Mouse (Mus musculus) bone marrow, adult 2 months (tissue): ENCODE data around the gene Ptpre. TPM values are rescaled to one million over a fixed set of nuclear protein-coding genes. Genes with fewer than 3 reads are reported as not detected.

Experiments used
- H3K27ac ChIP-seq: fragments of 200-500 bp; 2 replicates; pipeline ENCODE4 v1.5.1; 2012; ENCODE audit warnings: low read depth, mild to moderate bottlenecking, control low read depth, inconsistent platforms, low read length; ENCODE audit not compliant: control insufficient read depth, poor library complexity, insufficient read depth
- H3K4me1 ChIP-seq: fragments of 200-500 bp; 2 replicates; pipeline ENCODE4 v1.6.1; 2011; ENCODE audit warnings: low read length; ENCODE audit not compliant: control insufficient read depth, insufficient read depth
- H3K4me3 ChIP-seq: fragments of 200-500 bp; replicated peaks from 2 replicates; pipeline ENCODE3; 2011; ENCODE audit warnings: mild to moderate bottlenecking, low read depth, low read length, control low read depth; ENCODE audit not compliant: control insufficient read depth
- CTCF ChIP-seq: fragments of 200-500 bp; IDR thresholded peaks from 2 replicates; pipeline ENCODE4 v1.5.1; 2011; ENCODE audit warnings: low read length, control low read depth; ENCODE audit not compliant: control insufficient read depth, insufficient read depth
- POLR2A ChIP-seq: fragments of 200-500 bp; IDR thresholded peaks from 2 replicates; pipeline ENCODE4 v1.6.1; 2011; ENCODE audit warnings: low read depth, mild to moderate bottlenecking, control low read depth, low read length, borderline replicate concordance; ENCODE audit not compliant: control insufficient read depth
- WGBS: fragments of 180-500 bp; shearing (Covaris S2); methylation state at CpG from one replicate; pipeline ENCODE4 v1.1.7; 2018; 5-methylcytosine and 5-hydroxymethylcytosine counted together
- polyA plus RNA-seq: library from polyadenylated mRNA; stranded (reverse); fragments of >200 nt; gene quantifications from 2 replicates; pipeline ENCODE4 v1.2.4, GENCODE M21; 2011; ENCODE audit warnings: low replicate concordance; ENCODE audit not compliant: missing spikeins, insufficient read depth, insufficient read length

Gene Ptpre
- polyA plus RNA-seq, 1 experiment: 27.7 TPM

DNA sequence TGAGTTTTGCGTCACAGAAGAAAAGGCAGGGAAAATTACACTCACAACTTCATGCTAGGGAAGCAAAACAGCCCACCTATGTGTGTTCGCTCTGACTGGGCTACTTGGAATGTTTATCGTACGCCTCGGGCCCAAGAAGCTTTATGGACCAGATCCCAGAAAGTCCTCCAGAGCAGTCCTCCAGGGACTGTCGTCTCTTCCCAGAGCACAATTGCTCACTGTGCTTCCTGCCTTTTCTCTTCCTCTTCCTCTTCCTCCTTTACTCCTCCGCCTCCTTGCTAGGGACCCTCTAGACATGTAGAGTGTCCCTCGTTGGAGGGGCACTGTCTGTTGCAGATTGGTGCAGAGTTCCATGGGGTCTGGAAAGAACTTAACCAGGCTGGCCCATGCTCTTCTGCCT lies 111.5 kb downstream of the Ptpre start:
- Histone ChIP-seq H3K4me1 (peaks cover 6% of the 10 kb centered on the region; the same call in 1 of the 2 replicates), H3K27ac (peak overlapping the region; percentile 89; the same call in 1 of the 2 replicates), H3K4me3 (peak overlapping the region; percentile 17)
- TF ChIP-seq CTCF (no peak), POLR2A (no peak)
- 68% methylated on average over 8 of the region's 8 CpGs for WGBS

DNA sequence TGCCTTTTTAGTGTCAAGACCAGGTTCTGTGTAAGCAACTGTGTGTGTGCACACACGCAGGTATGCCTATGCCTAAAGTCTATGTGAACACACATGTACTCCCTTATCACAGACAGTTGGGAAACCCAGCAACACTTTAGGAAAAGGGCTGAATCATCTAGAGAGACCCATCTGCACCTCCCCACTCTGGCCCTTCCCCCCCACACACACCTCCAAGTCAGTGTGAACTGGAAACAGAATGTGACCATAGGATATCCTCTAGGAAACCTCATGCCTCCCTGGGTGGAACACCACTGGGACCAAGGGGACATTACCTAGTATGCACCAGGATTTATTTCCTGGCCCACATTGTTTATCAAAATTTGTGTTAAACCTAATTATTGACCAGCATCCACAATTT lies 112.0 kb downstream of the Ptpre start:
- 44% methylated on average over 1 of the region's 1 CpGs for WGBS
- TF ChIP-seq CTCF: no peak
- TF ChIP-seq POLR2A: no peak
- Histone ChIP-seq H3K27ac (peak overlapping the region; percentile 89; the same call in 1 of the 2 replicates), H3K4me3 (no peak overlapping the region), H3K4me1 (peaks cover 5% of the 10 kb centered on the region; the same call in 1 of the 2 replicates)

- H3K4me1 ChIP-seq: peaks cover 5% of the 10 kb centered on the region; the same call in 1 of the 2 replicates
- H3K4me3 ChIP-seq: peak overlapping the region; percentile 45
- peak overlapping the region; percentile 89 for H3K27ac ChIP-seq
- TF ChIP-seq CTCF: no peak
- TF ChIP-seq POLR2A: no peak
- 20% methylated on average over 5 of the region's 5 CpGs for WGBS
Observed at GRCm38 (mm10) chr7:135650061-135650460, 112.8 kb downstream of the Ptpre start.

DNA sequence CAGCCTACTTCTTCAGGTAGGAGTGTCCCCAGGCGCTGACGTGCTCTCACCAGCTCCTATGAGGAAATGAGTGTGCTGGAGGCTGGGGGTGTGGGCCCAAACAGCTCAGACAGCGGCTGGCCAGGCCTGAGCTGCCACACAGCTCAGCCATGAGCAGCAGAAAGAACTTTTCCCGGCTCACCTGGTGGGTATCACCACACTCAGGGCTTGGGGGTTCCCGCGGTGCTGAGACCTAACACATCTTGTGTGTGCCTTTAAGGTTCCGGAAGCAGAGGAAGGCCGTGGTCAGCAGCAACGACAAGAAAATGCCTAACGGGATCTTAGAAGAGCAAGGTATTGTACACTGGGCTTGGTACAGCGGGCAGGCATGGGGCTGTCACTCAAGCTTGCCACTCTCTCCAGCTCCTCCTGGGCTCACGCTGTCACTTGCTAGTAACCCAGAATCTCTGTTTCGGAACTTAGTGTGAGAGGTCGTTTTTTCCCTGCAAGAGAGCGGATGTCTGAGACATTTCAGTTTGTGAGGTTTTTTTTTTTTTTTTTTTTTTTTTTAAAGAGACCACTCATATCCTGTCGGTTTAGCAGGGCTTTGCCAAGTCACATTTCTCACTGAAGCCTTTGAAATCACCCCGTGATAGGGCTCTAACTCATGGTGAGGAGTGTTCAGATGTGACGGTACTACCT lies 114.7 kb downstream of the Ptpre start:
- WGBS: 7% methylated on average over 18 of the region's 18 CpGs
- H3K4me3 ChIP-seq: peak overlapping the region; percentile 77
- H3K4me1 ChIP-seq: peaks cover 7% of the 10 kb centered on the region; the same call in 1 of the 2 replicates
- peak overlapping the region; percentile 89 for H3K27ac ChIP-seq
- TF ChIP-seq POLR2A (peak; percentile 88), CTCF (no peak)

GRCm38 (mm10) chr7:135652781-135653180 lies 115.5 kb downstream of the Ptpre start:
- H3K27ac ChIP-seq: peak overlapping the region; percentile 89
- H3K4me1 ChIP-seq: peaks cover 7% of the 10 kb centered on the region; the same call in 1 of the 2 replicates
- peak overlapping the region; percentile 77 for H3K4me3 ChIP-seq
- 30% methylated on average over 11 of the region's 11 CpGs for WGBS
- TF ChIP-seq POLR2A: no peak
- TF ChIP-seq CTCF: no peak

DNA sequence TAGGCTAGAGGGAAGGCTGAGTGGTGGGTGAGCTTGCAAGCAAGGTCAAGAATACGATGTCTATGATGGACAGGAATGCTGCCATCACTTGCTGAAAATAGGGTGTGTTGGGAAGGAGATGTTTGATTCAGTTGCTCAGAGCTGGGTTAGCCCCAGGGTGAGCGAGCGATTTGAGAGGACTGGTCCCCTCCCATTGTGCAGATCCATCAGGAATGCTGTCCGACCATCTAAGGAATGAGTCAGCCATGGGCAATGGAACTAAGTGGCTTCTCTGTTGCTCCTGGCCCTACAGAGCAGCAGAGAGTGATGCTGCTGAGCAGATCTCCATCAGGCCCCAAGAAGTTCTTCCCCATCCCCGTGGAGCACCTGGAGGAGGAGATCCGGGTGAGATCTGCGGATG lies 116.3 kb downstream of the Ptpre start:
- peak overlapping the region; percentile 21; the same call in 1 of the 2 replicates for H3K27ac ChIP-seq
- TF ChIP-seq CTCF (no peak), POLR2A (no peak)
- 85% methylated on average over 7 of the region's 7 CpGs for WGBS
- peak overlapping the region; percentile 77 for H3K4me3 ChIP-seq
- H3K4me1 ChIP-seq: peaks cover 11% of the 10 kb centered on the region; the same call in 1 of the 2 replicates

- Histone ChIP-seq H3K4me1 (peaks cover 13% of the 10 kb centered on the region; the same call in 1 of the 2 replicates), H3K4me3 (peak overlapping the region; percentile 45), H3K27ac (peak overlapping the region; percentile 40; the same call in 1 of the 2 replicates)
- WGBS: 58% methylated on average over 6 of the region's 6 CpGs
- TF ChIP-seq CTCF: no peak
- no peak for TF ChIP-seq POLR2A
Observed at GRCm38 (mm10) chr7:135654288-135654687, 117.0 kb downstream of the Ptpre start.

DNA sequence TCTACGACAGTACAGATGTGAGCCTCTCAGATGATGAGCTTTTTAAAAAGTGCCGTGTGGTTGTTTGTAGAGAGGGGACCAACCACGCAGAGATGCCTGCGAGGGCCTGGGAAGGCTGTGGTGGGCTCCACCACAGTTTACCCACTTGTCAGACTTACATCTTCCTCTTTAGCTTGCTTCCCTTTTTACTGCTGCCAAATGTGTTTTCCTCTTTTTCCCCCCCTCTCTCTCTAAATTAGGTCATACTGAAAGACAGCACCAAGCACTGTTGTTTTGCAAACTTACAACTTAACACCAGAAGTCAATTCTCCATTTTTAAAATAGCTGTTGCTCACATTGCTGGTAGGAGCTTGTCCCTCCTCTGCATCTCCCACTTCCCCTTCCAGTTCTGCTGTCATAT lies 117.8 kb downstream of the Ptpre start:
- H3K4me1 ChIP-seq: peaks cover 16% of the 10 kb centered on the region
- 12% methylated on average over 4 of the region's 4 CpGs for WGBS
- H3K27ac ChIP-seq: peak overlapping the region; percentile 81
- peak overlapping the region; percentile 45 for H3K4me3 ChIP-seq
- TF ChIP-seq CTCF (no peak), POLR2A (no peak)
